Mouse (Mus musculus): ENCODE results near the gene Uba7. TPM values are rescaled to one million over a fixed set of nuclear protein-coding genes. Genes with fewer than 3 reads are reported as not detected.

Gene Uba7
- polyA plus RNA-seq (2012; rRNA removed) = 53.4 and 66.2 TPM in 2 replicates

DNA sequence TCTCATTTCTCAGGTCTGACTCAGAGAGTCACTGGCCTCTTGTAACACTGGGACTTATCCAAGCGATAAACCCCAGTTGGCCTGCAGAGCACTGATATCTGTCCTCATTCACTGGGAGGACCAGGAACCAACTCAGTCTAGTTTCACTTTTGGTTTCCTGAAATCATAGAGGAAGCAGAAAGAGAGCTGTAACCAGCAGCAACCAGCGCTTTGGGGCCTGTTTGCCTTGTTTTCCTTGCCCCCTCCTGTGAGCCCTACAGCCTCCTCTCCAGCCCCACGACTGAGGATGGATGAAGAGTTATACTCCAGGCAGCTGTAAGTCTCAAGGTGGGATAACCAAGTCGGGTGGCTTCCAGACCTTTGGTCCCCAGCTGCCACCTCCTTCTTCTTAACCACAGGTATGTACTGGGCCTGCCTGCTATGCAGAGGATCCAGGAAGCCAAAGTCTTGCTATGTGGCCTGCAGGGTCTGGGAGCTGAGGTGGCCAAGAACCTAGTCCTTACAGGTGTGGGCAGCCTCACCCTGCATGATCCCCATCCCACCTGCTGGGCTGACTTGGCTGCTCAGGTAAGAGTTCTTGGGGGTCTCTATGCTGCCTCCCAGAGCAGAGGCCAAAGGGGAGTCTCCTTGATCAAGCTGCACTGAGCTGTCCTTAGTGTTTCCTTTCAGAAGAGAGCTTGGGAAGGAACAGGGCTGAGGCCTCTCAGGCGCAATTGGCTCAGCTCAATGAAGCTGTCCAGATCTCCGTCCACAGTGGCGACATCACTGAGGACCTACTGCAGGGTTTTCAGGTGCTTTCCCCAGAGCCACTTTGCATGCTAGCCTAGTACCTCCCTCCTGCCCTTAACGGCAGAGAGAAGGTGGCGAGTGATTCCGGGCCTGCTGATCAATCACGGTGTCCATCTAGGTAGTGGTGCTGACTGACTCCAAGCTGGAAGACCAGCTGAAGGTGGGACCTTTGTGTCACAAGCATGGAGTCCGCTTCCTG lies at the start of gene Uba7:
TSS of gene Uba7 (plus strand) at position 107 of the 988 bp plus-strand sequence.

DNA sequence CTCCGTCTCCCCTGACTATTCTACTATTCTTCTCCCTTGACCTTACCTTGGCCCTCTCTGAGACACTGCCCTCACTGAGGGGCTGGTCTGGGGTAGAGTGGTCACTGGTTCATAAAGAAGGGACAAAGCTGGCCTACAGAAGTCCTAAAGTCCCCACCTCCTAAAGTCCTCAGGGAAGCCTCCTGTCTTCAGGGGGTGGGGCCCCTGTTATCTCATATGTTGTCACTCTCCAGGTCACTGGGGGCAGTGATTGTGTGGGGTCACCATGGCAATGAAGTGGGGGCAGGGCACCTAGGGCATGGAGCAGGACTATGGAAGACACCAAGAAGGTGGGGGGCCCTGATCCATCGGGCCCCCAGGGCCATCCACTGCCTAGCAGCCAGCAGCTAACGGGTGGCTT lies 47.1 kb upstream of the Uba7 start, which contains the start of gene Actl11:
TSS of gene Actl11 (plus strand) at position 301 of the 400 bp plus-strand sequence.

GRCm38 (mm10) chr9:107935374-107935773 lies 39.9 kb upstream of the Uba7 start, which contains the start of gene Camkv:
Gene Camkv, plus strand, starts transcription at chr9:107935674.

GRCm38 (mm10) chr9:107949922-107950235 lies 25.4 kb upstream of the Uba7 start, which contains the start of gene Traip:
Gene Traip, plus strand, starts transcription at chr9:107950136.

GRCm38 (mm10) chr9:107982681-107983346 lies 7.5 kb downstream of the Uba7 start, which contains the start of gene Gm20661:
Gene Gm20661, plus strand, starts transcription at chr9:107983058.

GRCm38 (mm10) chr9:107985131-107986119 lies 10.1 kb downstream of the Uba7 start, which contains the start of gene Inka1:
Gene Inka1, minus strand, starts transcription at chr9:107985879.

DNA sequence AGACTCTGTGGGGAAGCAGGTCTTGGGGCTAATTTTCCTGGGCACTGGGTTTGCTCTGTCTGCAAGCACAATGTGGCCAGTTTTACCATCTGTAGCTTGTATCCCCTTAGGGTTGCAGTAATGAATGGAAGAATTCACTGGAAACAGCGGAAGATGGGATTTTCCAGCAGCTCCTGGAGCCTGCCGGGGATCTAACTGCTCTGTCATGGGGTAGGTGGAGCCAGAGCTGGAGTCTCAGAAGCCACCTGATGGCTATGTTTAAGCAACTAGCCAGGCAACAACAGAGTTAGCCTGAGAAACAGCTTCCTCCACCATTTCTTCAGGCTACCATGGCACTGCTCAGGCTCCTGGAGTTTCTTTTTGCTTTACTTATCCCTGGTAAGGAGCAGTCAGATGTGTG lies 16.9 kb downstream of the Uba7 start, which contains the start of gene Cdhr4:
TSS of gene Cdhr4 (plus strand) at position 301 of the 400 bp plus-strand sequence.

DNA sequence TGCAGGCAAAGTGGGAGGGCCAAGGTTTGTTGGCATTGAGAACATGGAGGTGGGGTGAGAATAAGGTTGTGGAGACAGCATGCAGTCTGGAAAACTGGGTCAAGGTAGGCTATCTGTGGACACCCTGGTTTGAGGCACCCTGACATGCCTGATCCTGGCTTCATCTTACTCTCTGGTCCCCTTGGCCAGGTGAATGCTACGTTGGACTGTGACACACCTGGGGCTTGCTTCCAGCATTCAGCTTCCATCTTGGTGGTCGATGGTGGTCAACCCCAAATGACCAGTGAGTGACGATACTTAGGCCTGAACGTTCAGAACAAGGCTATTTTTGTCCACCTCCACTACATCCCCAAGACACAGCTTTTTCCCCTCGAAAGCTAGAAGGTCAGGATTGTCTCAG lies 20.7 kb downstream of the Uba7 start, which contains the start of gene Gm20662:
TSS of gene Gm20662 (plus strand) at position 301 of the 400 bp plus-strand sequence.

DNA sequence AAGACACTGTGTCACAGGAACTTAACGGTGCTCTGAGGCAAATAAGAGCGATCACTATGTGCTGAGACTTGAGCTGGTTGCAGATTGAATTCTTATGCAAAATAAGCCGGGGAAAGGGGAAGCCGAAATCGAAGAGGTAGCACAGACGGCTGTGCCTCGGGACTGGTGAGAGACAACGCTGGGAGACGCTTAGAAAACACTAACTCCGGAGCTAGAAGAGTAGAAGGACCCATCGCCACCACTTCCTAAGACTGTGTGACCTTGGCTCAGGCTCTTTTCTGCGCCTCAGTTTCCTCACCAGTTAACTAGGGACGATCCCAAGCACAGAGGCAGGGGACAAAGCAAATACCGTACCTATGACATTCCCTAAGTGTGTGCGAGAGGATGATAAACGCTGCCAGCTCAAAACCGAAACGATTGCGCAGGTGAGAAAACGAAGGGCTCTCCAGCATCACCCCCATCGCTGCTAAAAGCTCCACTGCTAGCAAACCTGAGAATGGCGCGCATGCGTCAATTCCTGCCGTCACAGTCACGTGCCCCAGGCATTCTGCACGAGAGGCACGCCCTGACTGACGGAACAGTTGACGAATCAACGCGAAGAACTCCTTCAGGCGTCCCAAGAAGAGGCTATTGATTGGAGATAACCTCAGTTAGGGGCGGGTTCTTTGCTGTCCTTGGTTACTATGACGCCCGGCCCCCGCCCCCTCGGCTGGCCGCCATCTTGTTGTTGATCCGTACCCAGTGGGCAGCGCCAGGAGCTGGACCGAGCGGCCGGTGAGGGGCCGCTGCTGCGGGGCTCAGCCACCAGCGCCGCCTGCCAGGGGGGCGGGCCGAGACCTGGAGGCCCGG lies 26.8 kb downstream of the Uba7 start, which contains the start of gene Ip6k1:
TSS of gene Ip6k1 (plus strand) at position 580 of the 849 bp plus-strand sequence.

Other genes starting within 250 kb of the Uba7 start
- gene Rbm5, start 204.5 kb upstream of the Uba7 start, polyA plus RNA-seq (2012; rRNA removed) = 40.9 and 42.4 TPM in 2 replicates
- 9.4 and 10.8 TPM in 2 replicates for gene Rbm6, start 102.3 kb upstream of the Uba7 start, polyA plus RNA-seq (2012; rRNA removed)
- 81.4 and 99.9 TPM in 2 replicates for gene Mon1a, start 87.4 kb upstream of the Uba7 start, polyA plus RNA-seq (2012; rRNA removed)
- gene Mst1r, start 68.6 kb upstream of the Uba7 start, polyA plus RNA-seq (2012; rRNA removed) = 114 and 117 TPM in 2 replicates
- 0.02 TPM in 1 of 2 replicates, not detected in the other for gene Actl11, start 47.0 kb upstream of the Uba7 start, polyA plus RNA-seq (2012; rRNA removed)
- gene Camkv, start 39.8 kb upstream of the Uba7 start, polyA plus RNA-seq (2012; rRNA removed) = 0.03 TPM in 1 of 2 replicates, not detected in the other
- gene Traip, start 25.4 kb upstream of the Uba7 start, polyA plus RNA-seq (2012; rRNA removed) = 1.1 and 3.8 TPM in 2 replicates
- gene Gm20661, start 7.6 kb downstream of the Uba7 start, polyA plus RNA-seq (2012; rRNA removed) = 0.10 TPM in 1 of 2 replicates, not detected in the other
- 4.4 and 6.8 TPM in 2 replicates for gene Inka1, start 10.4 kb downstream of the Uba7 start, polyA plus RNA-seq (2012; rRNA removed)
- gene Cdhr4, start 17.0 kb downstream of the Uba7 start, polyA plus RNA-seq (2012; rRNA removed) = 0.35 and 1.2 TPM in 2 replicates
- gene Gm20662, start 20.8 kb downstream of the Uba7 start, polyA plus RNA-seq (2012; rRNA removed) = 0.93 and 1.1 TPM in 2 replicates
- gene Ip6k1, start 27.0 kb downstream of the Uba7 start, polyA plus RNA-seq (2012; rRNA removed) = 112 and 139 TPM in 2 replicates
- 37.4 and 38.5 TPM in 2 replicates for gene Gmppb, start 73.7 kb downstream of the Uba7 start, polyA plus RNA-seq (2012; rRNA removed)
- gene Amigo3, start 77.7 kb downstream of the Uba7 start, polyA plus RNA-seq (2012; rRNA removed) = 13.0 and 13.5 TPM in 2 replicates
- gene Mst1, start 104.9 kb downstream of the Uba7 start, polyA plus RNA-seq (2012; rRNA removed) = 0.31 and 0.59 TPM in 2 replicates
- 79.7 and 82.5 TPM in 2 replicates for gene Rnf123, start 107.8 kb downstream of the Uba7 start, polyA plus RNA-seq (2012; rRNA removed)
- gene Apeh, start 119.1 kb downstream of the Uba7 start, polyA plus RNA-seq (2012; rRNA removed) = 125 and 159 TPM in 2 replicates
- 3.3 and 3.5 TPM in 2 replicates for gene Bsn, start 214.9 kb downstream of the Uba7 start, polyA plus RNA-seq (2012; rRNA removed)

Data from colon, adult 2 months (tissue).